Mouse (Mus musculus) erythroblast, embryonic 14.5 days (primary cell): ENCODE data around the gene Cd33.

Experiments
- GATA1 ChIP-seq: IDR thresholded peaks from 2 replicates; pipeline ENCODE4 v1.6.1; 2012; ENCODE audit warnings: low read length, inconsistent platforms, mixed read lengths
- TAL1 ChIP-seq: IDR thresholded peaks from 3 replicates; pipeline ENCODE4 v1.6.1; 2012; ENCODE audit warnings: low read length, inconsistent platforms, mixed read lengths

DNA sequence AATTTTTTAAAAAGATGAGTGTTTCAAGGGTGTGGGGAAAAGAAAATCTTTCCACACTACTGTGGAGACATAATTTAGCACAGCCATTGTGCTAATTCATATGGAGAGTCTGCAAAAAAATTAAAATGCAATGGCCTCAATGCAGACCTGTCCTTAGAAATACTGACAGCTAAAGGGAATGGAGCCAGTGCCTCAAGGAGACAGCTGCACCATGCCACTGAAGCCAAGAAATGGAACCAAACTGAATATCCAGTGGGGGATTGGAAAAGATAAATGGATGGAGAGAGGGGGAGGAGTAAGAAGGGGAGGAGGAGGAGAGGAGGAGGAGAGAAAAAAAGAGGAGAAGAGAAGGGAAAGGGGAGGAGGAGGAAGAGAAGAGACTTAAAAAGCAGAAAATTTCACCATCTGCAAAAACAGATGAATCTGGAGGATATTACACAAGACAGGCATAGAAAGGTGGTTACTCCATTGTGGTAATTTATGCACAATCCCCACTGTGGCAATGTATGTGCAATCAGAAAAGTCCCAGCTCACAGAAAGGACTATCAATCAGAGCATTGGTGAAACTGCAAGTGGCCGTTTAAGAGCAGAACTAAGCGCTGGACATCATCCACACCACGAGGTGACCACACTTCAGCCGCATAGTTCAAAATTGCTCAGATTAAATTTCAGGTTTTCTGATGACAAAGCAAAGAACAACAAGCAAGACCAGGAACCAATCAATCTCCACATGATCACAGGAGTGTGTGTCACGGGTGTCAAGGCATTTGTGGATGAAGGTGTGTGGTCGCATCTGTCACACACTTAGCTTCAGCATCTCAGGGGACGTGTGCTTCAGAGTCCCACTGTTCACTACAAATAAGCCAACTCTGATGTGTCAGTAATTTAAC is 1.7 kb upstream of the Cd33 start:
- TF ChIP-seq GATA1 (no peak), TAL1 (no peak)
